Mouse (Mus musculus) liver, adult 2 months (tissue): ENCODE results near the gene Rad21l. TPM values are rescaled to one million over a fixed set of nuclear protein-coding genes. Genes with fewer than 3 reads are reported as not detected.

Experiments
- DNase-seq: peaks from one replicate; pipeline ENCODE4 v3.0.0-alpha.2; 2011; ENCODE audit warnings: low read depth, low spot score; ENCODE audit errors: extremely low read depth
- H3K27ac ChIP-seq: fragments of 200-500 bp; replicated peaks from 2 replicates; pipeline ENCODE4 v1.5.1; 2012; ENCODE audit warnings: low read depth, mild to moderate bottlenecking, control low read depth, inconsistent platforms, low read length; ENCODE audit not compliant: insufficient read depth
- H3K27me3 ChIP-seq: fragments of 200-500 bp; 2 replicates; pipeline ENCODE4 v1.6.1; 2012; ENCODE audit warnings: mild to moderate bottlenecking, moderate library complexity, low read length, inconsistent platforms; ENCODE audit not compliant: control insufficient read depth, insufficient read depth
- H3K36me3 ChIP-seq: fragments of 200-500 bp; 2 replicates; pipeline ENCODE4 v1.6.1; 2012; ENCODE audit warnings: low read length, inconsistent platforms; ENCODE audit not compliant: control insufficient read depth, insufficient read depth
- H3K4me1 ChIP-seq: fragments of 200-500 bp; 2 replicates; pipeline ENCODE4 v1.6.1; 2011; ENCODE audit warnings: low read length; ENCODE audit not compliant: control insufficient read depth, insufficient read depth
- H3K4me3 ChIP-seq: fragments of 200-500 bp; 2 replicates; pipeline ENCODE4 v1.5.1; 2011; ENCODE audit warnings: low read depth, mild to moderate bottlenecking, control low read depth, low read length, moderate library complexity; ENCODE audit not compliant: insufficient read depth
- H3K79me2 ChIP-seq: fragments of 200-500 bp; 2 replicates; pipeline ENCODE4 v1.6.1; 2012; ENCODE audit warnings: inconsistent platforms, mild to moderate bottlenecking, low read length, moderate library complexity; ENCODE audit not compliant: control insufficient read depth, insufficient read depth
- H3K9ac ChIP-seq: fragments of 200-500 bp; 2 replicates; pipeline ENCODE4 v1.6.1; 2012; ENCODE audit warnings: low read depth, mild to moderate bottlenecking, control low read depth, inconsistent platforms, low read length
- CTCF ChIP-seq: fragments of 200-500 bp; IDR thresholded peaks from 2 replicates; pipeline ENCODE4 v1.5.1; 2011; ENCODE audit warnings: low read depth, low read length, control low read depth
- POLR2A ChIP-seq: fragments of 200-500 bp; IDR thresholded peaks from 2 replicates; pipeline ENCODE4 v1.6.1; 2011; ENCODE audit warnings: low read length, control low read depth; ENCODE audit not compliant: insufficient read depth; ENCODE audit errors: extremely low read depth
- WGBS: fragments of 180-500 bp; shearing (Covaris S2); methylation state at CpG from one replicate; pipeline ENCODE4 v1.1.7; 2018; 5-methylcytosine and 5-hydroxymethylcytosine counted together
- polyA plus RNA-seq: library from polyadenylated mRNA; depleted of rRNA; stranded (reverse); fragments of >200 nt; gene quantifications from 2 replicates; pipeline ENCODE4 v1.2.3, GENCODE M21; 2012
- total RNA-seq: library from RNA; depleted of rRNA; stranded (reverse); fragments of >200 nt; gene quantifications from 2 replicates; pipeline ENCODE4 v1.2.3, GENCODE M21; 2014

Rad21l gene
- total and polyA plus RNA-seq, 2 experiments, result not detected

GRCm38 (mm10) chr2:151701231-151702145, 33.2 kb upstream of the Rad21l start, which contains the start of gene Tmem74b:
Gene Tmem74b (plus strand): TSS chr2:151702008.
- peak within 1 kb of the TSS; percentile 55 for H3K9ac ChIP-seq

DNA sequence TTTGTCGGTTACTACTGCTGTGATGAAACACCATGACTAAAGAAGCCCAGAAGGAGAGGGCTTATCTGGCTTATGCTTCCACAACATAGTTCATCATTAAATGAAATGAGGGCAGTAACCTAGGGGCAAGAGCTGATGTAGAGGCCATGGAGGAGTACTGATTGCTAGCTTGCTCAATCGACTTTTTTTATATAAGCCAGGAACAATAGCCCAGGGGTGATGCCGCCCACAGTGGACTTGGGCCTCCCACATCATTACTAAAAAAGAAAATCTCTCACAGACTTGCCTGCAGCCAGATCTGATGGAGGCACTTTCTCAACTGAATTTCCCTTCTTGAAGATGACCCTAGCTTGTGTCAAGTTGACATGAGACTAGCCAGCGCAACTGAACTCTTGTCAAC, 14.6 kb upstream of the Rad21l start:
- no peak for DNase-seq
- no peak overlapping the region for H3K27ac ChIP-seq
- H3K4me1 ChIP-seq, result no peaks in the 10 kb centered on the region
- H3K9ac ChIP-seq, result no peak overlapping the region
- H3K36me3 ChIP-seq, result no peaks in the 10 kb centered on the region
- no peaks in the 10 kb centered on the region for H3K27me3 ChIP-seq
- no peak overlapping the region for H3K4me3 ChIP-seq
- TF ChIP-seq CTCF (no peak), POLR2A (no peak)
- WGBS, result 86% methylated on average over 4 of the region's 4 CpGs
- no peaks in the 10 kb centered on the region for H3K79me2 ChIP-seq

More at GRCm38 (mm10) chr2:151701231-151702145, 33.2 kb upstream of the Rad21l start, which contains the start of gene Tmem74b:
- Histone ChIP-seq H3K79me2 (no peaks in the 10 kb centered on the region), H3K36me3 (no peaks in the 10 kb centered on the region), H3K4me3 (peak within 1 kb of the TSS; percentile 51; the same call in 1 of the 2 replicates), H3K4me1 (0 out of 2 replicates have a peak, but pooled peaks cover 5% of the 10 kb centered on the region), H3K27ac (no peak within 1 kb of the TSS), H3K27me3 (peaks cover 10% of the 10 kb centered on the region; the same call in 1 of the 2 replicates)
- no peak for TF ChIP-seq POLR2A
- TF ChIP-seq CTCF, result no peak
- WGBS, result 24% methylated on average over 25 of the region's 25 CpGs
- DNase-seq, result no peak

- WGBS, result 58% methylated on average over 3 of the region's 3 CpGs
- H3K4me1 ChIP-seq, result no peaks in the 10 kb centered on the region
- no peaks in the 10 kb centered on the region for H3K27me3 ChIP-seq
- H3K4me3 ChIP-seq, result no peak overlapping the region
- H3K79me2 ChIP-seq, result no peaks in the 10 kb centered on the region
- no peaks in the 10 kb centered on the region for H3K36me3 ChIP-seq
- no peak for TF ChIP-seq POLR2A
- TF ChIP-seq CTCF, result peak; percentile 59
- no peak overlapping the region for H3K9ac ChIP-seq
- DNase-seq, result peak; percentile 16
- no peak overlapping the region for H3K27ac ChIP-seq
Measured at GRCm38 (mm10) chr2:151682357-151682756, 14.0 kb upstream of the Rad21l start.

DNA sequence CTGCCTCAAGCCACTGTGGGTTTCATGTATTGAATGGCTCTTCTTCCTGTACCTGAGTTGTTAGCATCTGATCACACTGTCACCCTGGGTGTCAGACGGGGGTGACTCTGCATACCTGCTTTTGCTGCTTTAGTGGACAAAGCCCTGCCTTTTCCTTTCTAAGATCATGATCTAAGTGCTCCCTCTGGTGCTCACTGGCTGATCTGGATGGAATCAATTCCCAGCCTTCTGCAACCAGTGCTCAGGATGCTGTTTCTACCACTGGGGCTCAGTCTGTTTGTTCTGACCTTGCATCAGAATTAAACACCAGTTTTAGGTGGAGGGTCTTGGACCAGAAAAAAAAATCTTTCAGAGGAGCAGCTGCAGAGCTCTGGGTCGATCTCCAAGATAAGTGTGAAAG, 7.9 kb upstream of the Rad21l start:
- H3K4me1 ChIP-seq, result no peaks in the 10 kb centered on the region
- DNase-seq, result no peak
- 61% methylated on average over 2 of the region's 2 CpGs for WGBS
- H3K79me2 ChIP-seq, result no peaks in the 10 kb centered on the region
- no peak overlapping the region for H3K27ac ChIP-seq
- no peaks in the 10 kb centered on the region for H3K36me3 ChIP-seq
- no peak overlapping the region for H3K4me3 ChIP-seq
- TF ChIP-seq POLR2A, result no peak
- TF ChIP-seq CTCF, result no peak
- no peaks in the 10 kb centered on the region for H3K27me3 ChIP-seq
- H3K9ac ChIP-seq, result no peak overlapping the region

DNA sequence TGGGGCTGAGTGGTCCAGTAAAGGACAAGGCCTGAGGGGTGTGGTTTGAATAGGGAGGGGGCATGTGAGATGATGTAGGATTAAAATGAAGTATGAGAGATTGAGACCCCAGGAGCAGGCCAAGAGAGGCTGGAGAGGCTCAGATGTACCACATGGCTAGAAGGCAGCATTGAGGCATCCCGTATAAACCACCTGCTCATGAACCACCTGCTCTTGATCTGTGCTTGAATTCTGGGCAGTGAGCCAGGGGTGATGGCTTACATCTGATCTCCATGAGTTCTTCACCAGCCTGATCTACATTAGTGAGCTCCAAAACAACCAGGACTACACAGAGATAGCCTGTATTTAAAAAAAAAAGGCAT, 2.6 kb upstream of the Rad21l start:
- TF ChIP-seq POLR2A (no peak), CTCF (no peak)
- no peak for DNase-seq
- Histone ChIP-seq H3K4me1 (no peaks in the 10 kb centered on the region), H3K9ac (no peak overlapping the region), H3K4me3 (no peak overlapping the region), H3K27ac (no peak overlapping the region), H3K79me2 (no peaks in the 10 kb centered on the region), H3K27me3 (no peaks in the 10 kb centered on the region), H3K36me3 (no peaks in the 10 kb centered on the region)
- WGBS, result 77% methylated on average over 1 of the region's 1 CpGs
